Mouse (Mus musculus) lung, embryonic 16.5 days (tissue): ENCODE data around the gene Lzts2. TPM values are rescaled to one million over a fixed set of nuclear protein-coding genes. Genes with fewer than 3 reads are reported as not detected.

Experiments
- ATAC-seq: fragments of 200-750 bp; cut with Nextera tagmentation; 2 replicates; pipeline ENCODE4 v1.8.0; 2017; ENCODE audit warnings: low read depth, mild to moderate bottlenecking, moderate library complexity
- H3K27ac ChIP-seq: fragments of 300-500 bp; sonication (generic); 2 replicates; pipeline ENCODE4 v1.5.1; 2014; ENCODE audit warnings: mild to moderate bottlenecking, control low read depth, low read length
- H3K27me3 ChIP-seq: fragments of 300-500 bp; sonication (generic); 2 replicates; pipeline ENCODE4 v1.6.1; 2014; ENCODE audit warnings: low read depth, low read length, mixed read lengths; ENCODE audit not compliant: control insufficient read depth, insufficient read depth
- H3K36me3 ChIP-seq: fragments of 300-500 bp; sonication (generic); 2 replicates; pipeline ENCODE4 v1.6.1; 2014; ENCODE audit warnings: low read length; ENCODE audit not compliant: control insufficient read depth, insufficient read depth
- H3K4me1 ChIP-seq: fragments of 300-500 bp; sonication (generic); replicated peaks from 2 replicates; pipeline ENCODE4 v1.6.1; 2014; ENCODE audit warnings: low read length, mixed read lengths; ENCODE audit not compliant: control insufficient read depth, insufficient read depth
- H3K4me2 ChIP-seq: fragments of 300-500 bp; sonication (generic); 2 replicates; pipeline ENCODE4 v1.6.1; 2014; ENCODE audit warnings: low read depth, low read length, control low read depth
- H3K4me3 ChIP-seq: fragments of 300-500 bp; sonication (generic); 2 replicates; pipeline ENCODE4 v1.5.1; 2014; ENCODE audit warnings: mild to moderate bottlenecking, low read length, control low read depth
- H3K9ac ChIP-seq: fragments of 300-500 bp; sonication (generic); 2 replicates; pipeline ENCODE4 v1.6.1; 2014; ENCODE audit warnings: low read length, control low read depth
- H3K9me3 ChIP-seq: fragments of 300-500 bp; sonication (generic); 2 replicates; pipeline ENCODE4 v1.6.1; 2016; ENCODE audit warnings: low read length; ENCODE audit not compliant: control insufficient read depth
- WGBS: fragments of 180-500 bp; shearing (Covaris S2); extraction: QIAGEN DNeasy Blood & Tissue Kit; methylation state at CpG from one replicate; pipeline ENCODE4 v1.1.7; 2014; 5-methylcytosine and 5-hydroxymethylcytosine counted together
- polyA plus RNA-seq: library from polyadenylated mRNA; unstranded; fragments of >200 nt; fragmentation: Nextera tagmentation; extraction: Ambion mirVana; gene quantifications from 2 replicates; pipeline ENCODE4 v1.2.1, GENCODE M21; 2015

Gene Lzts2
- polyA plus RNA-seq, 1 experiment from 2014 or later = 50.1 TPM

DNA sequence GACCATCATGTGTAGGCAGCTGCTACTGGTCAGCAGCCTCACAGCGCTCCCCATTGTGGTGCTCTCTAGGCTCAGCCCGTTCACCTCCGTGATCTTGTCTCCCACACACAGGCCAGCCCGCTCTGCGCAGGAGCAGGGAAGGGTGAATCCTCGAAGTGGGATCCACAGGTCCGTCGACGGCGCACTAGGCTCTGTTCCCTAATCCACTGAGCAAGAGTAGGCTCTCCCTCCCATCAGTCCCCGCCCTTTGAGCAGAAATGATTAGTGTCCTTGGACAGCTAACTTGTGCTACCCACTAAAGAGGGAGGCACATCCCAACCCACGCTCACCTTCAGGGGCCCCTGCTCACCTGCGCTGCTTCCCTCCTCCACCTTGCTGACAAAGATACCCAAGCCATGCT lies 26.0 kb downstream of the Lzts2 start:
- 31% methylated on average over 13 of the region's 13 CpGs for WGBS
- no peak overlapping the region for H3K9ac ChIP-seq
- no peaks in the 10 kb centered on the region for H3K36me3 ChIP-seq

DNA sequence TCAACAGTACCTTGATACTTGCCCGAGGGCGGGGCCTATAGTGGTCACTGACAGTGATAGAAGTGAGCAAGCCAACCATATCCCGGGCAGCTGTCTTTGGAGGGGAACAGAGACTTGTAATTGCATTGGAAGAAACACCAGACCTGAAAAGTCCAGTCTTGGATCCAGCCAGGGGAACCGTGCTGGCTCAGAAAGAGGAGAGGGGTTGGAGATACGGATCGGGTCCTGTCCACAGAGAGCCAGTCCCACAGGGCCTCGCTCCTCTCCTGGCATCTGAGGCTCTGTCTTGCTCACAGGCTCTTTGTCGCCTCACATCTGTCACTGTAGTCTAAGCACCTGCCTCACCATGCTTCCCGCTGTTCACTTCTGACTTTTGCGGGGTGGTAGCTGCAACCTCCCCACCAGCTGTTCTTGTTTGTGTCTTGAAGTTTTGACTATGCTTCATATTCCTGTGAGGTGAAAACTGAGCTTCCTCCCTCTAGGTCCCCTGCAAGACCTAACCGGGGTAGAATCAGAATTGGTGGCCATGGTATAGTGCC lies 30.2 kb downstream of the Lzts2 start:
- Histone ChIP-seq H3K4me3 (no peak overlapping the region), H3K9ac (no peak overlapping the region), H3K36me3 (no peaks in the 10 kb centered on the region), H3K4me2 (no peak overlapping the region), H3K9me3 (no peaks in the 10 kb centered on the region), H3K4me1 (peaks cover 20% of the 10 kb centered on the region), H3K27me3 (peaks cover 29% of the 10 kb centered on the region), H3K27ac (no peak overlapping the region)
- no peak for ATAC-seq
- 58% methylated on average over 11 of the region's 11 CpGs for WGBS

More for the DNA sequence above, 26.0 kb downstream of the Lzts2 start:
- no peak overlapping the region for H3K4me3 ChIP-seq
- no peak overlapping the region for H3K4me2 ChIP-seq
- H3K4me1 ChIP-seq = no peaks in the 10 kb centered on the region
- no peak overlapping the region for H3K27ac ChIP-seq
- no peaks in the 10 kb centered on the region for H3K9me3 ChIP-seq
- ATAC-seq = no peak
- peaks cover 23% of the 10 kb centered on the region for H3K27me3 ChIP-seq

DNA sequence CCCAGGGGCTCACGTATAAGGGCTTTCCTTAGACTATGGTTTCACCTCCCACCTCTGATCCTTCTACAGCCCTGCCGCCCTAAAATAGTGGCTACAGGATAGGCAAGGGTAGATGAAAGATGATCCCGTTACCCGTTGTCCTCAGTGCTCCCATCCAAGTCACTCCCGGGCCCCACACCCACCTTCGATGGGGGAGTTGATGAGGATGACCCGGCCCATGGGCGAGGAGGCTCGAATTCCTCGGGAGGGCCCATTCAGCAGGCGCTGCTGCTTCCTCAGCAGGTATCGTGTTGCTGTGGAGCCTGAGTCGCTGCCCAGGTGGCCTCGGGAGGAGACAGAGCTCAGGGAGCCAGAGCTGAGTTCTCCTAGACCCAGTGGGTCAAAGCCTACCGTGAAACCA lies 31.0 kb downstream of the Lzts2 start:
- 34% methylated on average over 15 of the region's 15 CpGs for WGBS
- no peak for ATAC-seq
- Histone ChIP-seq H3K27ac (no peak overlapping the region), H3K27me3 (peaks cover 22% of the 10 kb centered on the region), H3K9me3 (no peaks in the 10 kb centered on the region), H3K4me2 (no peak overlapping the region), H3K9ac (no peak overlapping the region), H3K36me3 (no peaks in the 10 kb centered on the region), H3K4me1 (peaks cover 20% of the 10 kb centered on the region), H3K4me3 (no peak overlapping the region)

DNA sequence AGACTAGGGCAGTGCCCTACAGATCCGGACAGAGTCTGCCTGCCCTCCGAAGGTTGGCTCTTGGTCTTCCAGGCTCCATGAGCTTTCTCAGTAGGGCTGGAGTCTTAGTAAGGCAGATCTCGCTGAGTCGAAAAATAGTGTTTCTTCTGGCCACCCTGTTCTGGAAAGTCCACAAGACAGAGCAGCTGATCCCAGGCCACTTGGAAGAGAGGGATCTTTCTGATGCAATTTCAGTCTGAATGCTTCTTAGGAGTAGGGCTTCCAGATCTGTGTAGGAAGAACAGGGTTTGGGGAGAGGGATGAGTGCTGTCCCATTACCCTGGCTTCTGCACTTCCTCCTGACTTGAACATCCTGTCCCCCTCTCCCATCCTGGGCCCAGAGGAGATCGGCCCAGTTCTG lies 31.4 kb downstream of the Lzts2 start, which contains the start of gene Pdzd7:
Gene Pdzd7 (minus strand): TSS at position 67 of the 400 bp plus-strand sequence.
- ATAC-seq = no peak
- peak within 1 kb of the TSS; percentile 79 for H3K4me2 ChIP-seq
- peak within 1 kb of the TSS; percentile 58 for H3K4me3 ChIP-seq
- peak within 1 kb of the TSS; percentile 69 for H3K9ac ChIP-seq
- peaks cover 17% of the 10 kb centered on the region for H3K27me3 ChIP-seq
- no peak within 1 kb of the TSS for H3K27ac ChIP-seq
- H3K9me3 ChIP-seq = no peaks in the 10 kb centered on the region
- H3K36me3 ChIP-seq = no peaks in the 10 kb centered on the region
- peaks cover 20% of the 10 kb centered on the region for H3K4me1 ChIP-seq
- WGBS = 76% methylated on average over 5 of the region's 5 CpGs

DNA sequence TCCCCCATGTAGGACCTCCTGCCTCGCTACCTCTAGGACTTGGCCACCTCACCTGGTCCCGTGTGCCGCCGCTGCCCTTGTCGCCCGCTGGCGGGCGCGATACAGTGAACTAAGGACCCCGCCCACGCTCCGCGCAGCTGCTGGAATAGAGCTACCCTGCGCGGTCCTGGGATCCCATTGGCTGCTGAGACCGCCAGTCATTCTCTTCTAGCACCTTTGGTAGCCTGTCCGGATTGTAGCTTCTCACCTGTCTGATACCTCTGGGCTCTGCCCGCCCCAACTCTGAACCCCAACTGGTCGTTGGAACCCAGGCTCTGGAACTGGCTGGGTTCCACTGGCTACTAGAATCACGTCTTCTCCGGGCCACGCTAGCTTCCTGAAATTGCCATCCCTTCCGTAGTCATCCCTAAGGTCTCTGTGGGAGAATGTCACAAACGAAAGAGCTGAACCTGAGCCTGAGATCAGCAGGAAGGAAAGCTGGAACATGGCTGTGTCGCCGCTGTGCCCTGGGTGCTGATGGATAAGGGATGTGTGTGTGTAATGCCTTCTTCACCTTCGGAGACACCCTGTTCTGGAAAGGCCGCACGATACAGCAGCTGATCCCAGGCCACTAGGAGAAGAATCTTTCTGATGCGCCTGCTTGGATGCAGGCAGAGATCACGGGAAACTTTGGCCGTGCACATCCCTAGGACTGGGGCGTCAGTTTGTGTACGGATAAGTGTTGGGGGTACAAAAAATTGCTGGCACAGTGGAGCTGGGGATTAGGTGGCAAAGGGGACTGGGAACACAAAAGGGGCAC lies 32.5 kb downstream of the Lzts2 start:
- Histone ChIP-seq H3K27me3 (peaks cover 17% of the 10 kb centered on the region), H3K9ac (peak overlapping the region; percentile 69), H3K4me3 (peak overlapping the region; percentile 58), H3K36me3 (no peaks in the 10 kb centered on the region), H3K27ac (peak overlapping the region; percentile 94), H3K4me2 (peak overlapping the region; percentile 79), H3K9me3 (no peaks in the 10 kb centered on the region), H3K4me1 (peaks cover 20% of the 10 kb centered on the region)
- ATAC-seq = peak; percentile 52
- under 1% methylated on average over 34 of the region's 34 CpGs for WGBS

DNA sequence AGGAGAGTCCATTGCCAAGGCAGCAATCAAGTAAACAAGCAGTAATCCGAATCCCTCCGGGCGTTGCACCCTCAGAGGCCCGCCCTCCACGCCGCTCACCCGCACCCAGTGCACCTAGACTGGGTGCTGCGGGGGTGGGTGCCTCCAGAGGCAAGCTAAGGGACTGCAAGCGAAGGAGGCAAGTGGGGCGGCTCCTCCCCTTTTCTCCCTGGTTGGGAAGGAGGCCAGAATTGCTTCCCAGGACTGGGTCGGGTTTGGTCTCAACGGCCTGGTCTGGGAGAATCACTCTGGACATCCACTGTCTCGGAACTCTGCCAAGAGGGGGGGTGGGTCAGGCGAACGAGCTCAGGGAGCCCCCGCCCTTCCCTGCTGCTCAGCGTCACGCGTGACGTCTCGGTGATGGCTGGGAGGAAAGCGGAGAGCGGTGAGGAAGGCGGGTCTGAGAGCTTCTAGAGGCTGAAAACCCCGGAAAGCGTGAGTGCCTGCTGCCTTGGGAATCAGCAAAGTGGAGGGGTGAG lies 33.3 kb downstream of the Lzts2 start, which contains the start of gene Sfxn3:
Gene Sfxn3 (plus strand): TSS at position 87 of the 518 bp plus-strand sequence.
- WGBS = 0% methylated on average over 26 of the region's 26 CpGs
- peak; percentile 84 for ATAC-seq
- H3K4me2 ChIP-seq = peak within 1 kb of the TSS; percentile 79

DNA sequence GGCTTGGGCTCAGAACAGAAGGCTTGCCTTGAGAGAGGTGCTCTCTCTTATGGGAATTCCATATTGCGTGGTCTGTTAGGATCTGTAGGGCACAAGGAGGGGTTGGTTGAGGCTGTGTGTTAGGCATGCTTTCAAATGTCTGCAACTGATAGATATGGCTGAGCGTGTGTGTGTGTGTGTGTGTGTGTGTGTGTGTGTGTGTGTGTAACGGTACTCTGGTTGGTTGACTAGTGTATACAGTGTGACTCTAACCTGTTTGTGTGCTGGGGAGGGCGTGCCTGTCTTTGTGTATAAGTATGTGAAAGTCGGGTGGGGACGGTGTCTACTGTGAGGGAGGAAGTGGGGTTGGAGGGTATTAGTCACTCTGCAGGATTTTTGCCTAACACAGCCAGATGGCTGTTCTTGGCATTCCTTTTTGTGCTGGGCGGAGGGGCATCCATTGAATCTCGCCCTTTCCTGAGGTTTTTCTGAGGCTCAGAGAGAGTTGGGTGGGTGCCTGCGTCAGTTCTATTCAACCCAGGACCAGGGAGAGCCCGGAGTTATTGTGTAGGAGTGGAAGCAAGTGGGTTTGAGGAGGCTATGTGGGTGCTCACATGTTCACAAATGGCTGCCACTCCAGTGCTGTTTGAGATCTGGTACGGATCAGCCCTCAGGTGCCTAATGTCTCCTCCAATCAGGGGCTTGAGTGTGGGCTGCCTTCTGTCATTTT lies 33.9 kb downstream of the Lzts2 start:
- Histone ChIP-seq H3K27me3 (peaks cover 17% of the 10 kb centered on the region), H3K27ac (peak overlapping the region; percentile 94), H3K9ac (peak overlapping the region; percentile 69), H3K4me2 (peak overlapping the region; percentile 79), H3K4me3 (peak overlapping the region; percentile 58), H3K36me3 (peaks cover 6% of the 10 kb centered on the region; the same call in 1 of the 2 replicates), H3K9me3 (no peaks in the 10 kb centered on the region), H3K4me1 (peaks cover 20% of the 10 kb centered on the region)
- 11% methylated on average over 11 of the region's 11 CpGs for WGBS
- peak; percentile 71 for ATAC-seq

More for the DNA sequence above, 33.3 kb downstream of the Lzts2 start, which contains the start of gene Sfxn3:
- Histone ChIP-seq H3K9ac (peak within 1 kb of the TSS; percentile 69), H3K4me3 (peak within 1 kb of the TSS; percentile 58), H3K36me3 (peaks cover 2% of the 10 kb centered on the region; the same call in 1 of the 2 replicates), H3K4me1 (peaks cover 20% of the 10 kb centered on the region), H3K9me3 (no peaks in the 10 kb centered on the region), H3K27me3 (peaks cover 17% of the 10 kb centered on the region), H3K27ac (peak within 1 kb of the TSS; percentile 94)

DNA sequence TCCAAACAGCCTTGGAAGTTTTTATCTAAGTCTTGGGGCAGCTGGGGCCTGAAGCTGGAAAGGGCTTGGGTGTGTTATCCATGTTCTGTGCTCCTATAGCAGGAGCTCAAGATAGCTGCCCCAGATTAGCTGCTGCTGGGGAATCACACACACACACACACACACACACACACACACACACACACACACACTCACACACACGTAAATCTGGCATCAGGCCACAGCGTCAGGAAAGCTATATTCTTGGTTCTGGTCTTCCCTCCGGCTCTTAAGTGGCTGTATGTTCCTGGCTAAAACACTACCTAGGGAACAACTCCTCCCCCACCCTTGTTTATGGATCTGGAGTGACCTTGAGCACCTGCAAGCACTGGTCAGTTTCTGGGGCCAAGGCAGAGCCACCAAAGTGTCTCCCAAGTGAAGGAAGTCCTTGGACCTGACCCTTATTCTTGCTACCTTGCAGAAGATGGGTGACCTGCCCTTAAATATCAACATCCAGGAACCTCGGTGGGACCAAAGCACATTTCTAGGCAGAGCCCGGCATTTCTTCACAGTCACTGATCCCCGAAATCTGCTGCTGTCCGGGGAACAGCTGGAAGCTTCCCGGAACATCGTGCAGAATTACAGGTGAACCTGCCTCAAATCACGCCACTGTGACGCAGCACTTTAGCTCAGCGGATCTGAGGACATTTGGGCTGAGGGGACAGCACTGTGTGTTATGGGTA lies 34.6 kb downstream of the Lzts2 start:
- peak overlapping the region; percentile 94 for H3K27ac ChIP-seq
- no peak for ATAC-seq
- peaks cover 17% of the 10 kb centered on the region for H3K27me3 ChIP-seq
- no peaks in the 10 kb centered on the region for H3K9me3 ChIP-seq
- H3K4me1 ChIP-seq = peaks cover 20% of the 10 kb centered on the region
- peak overlapping the region; percentile 69 for H3K9ac ChIP-seq
- H3K4me3 ChIP-seq = peak overlapping the region; percentile 58
- H3K4me2 ChIP-seq = peak overlapping the region; percentile 79
- H3K36me3 ChIP-seq = peaks cover 8% of the 10 kb centered on the region; the same call in 1 of the 2 replicates
- WGBS = 75% methylated on average over 12 of the region's 12 CpGs
